Mouse (Mus musculus): ENCODE results near the gene Lgals3bp. TPM values are rescaled to one million over a fixed set of nuclear protein-coding genes. Genes with fewer than 3 reads are reported as not detected.
"Not testable (repeated sequence)": the region's sequence is repeated elsewhere in the genome, so short reads cannot be mapped to it uniquely, and the experiment has no call there.

Gene Lgals3bp
- polyA plus RNA-seq, 1 experiment from 2014 or later = 4.4 TPM

DNA sequence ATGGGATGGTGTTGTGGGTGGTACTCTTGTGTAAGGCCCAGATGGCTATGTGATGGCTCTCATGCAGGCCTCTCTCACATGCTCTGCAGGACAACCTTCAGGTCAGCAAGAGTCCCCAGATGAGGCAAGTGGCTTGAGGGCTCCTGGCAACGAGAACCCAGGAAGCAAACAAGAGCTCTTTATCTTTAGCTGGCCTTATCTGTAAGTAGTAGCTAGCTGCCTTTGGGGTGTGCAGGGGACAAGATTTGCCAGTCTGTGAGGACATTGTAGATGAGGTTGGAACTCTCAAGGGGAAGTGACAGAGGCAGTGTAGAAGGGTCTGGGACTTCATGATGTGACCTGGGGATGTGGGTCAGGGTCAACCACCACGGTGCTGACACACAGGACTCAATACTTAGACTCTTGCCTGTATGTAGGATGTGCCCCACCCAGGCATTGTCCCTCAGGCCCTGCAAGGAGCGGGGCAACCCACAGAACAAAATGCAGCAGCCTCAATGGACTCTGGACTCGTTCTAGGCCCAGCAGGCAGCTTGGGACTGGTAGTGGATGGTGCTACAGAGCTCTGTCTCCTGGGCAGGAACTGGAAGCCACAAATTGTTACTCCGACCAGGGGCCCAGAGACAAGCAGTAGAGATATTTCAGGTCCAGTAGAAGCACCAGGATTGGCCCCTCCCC, 1.9 kb downstream of the Lgals3bp start:
- 0 out of 2 replicates have a peak, but pooled peaks cover 2% of the 10 kb centered on the region for H3K4me1 ChIP-seq (ENCODE audit: control insufficient read depth, insufficient read depth, low read length)
- ATAC-seq = no peak
- no peak overlapping the region for H3K4me2 ChIP-seq (ENCODE audit: low read length)
- no peaks in the 10 kb centered on the region for H3K36me3 ChIP-seq (ENCODE audit: control insufficient read depth, insufficient read depth, low read length)
- no peak overlapping the region for H3K9ac ChIP-seq (ENCODE audit: low read depth, low read length)
- whole genome bisulfite sequencing = 80% methylated on average over 5 of the region's 5 CpGs
- H3K27ac ChIP-seq (ENCODE audit: low read length) = no peak overlapping the region
- no peaks in the 10 kb centered on the region for H3K27me3 ChIP-seq (ENCODE audit: control insufficient read depth, insufficient read depth, low read depth, low read length)
- no peak overlapping the region for H3K4me3 ChIP-seq (ENCODE audit: low read depth, low read length)
- no peaks in the 10 kb centered on the region for H3K9me3 ChIP-seq (replicated peaks; ENCODE audit: control insufficient read depth, low read length, poor library complexity, severe bottlenecking)

DNA sequence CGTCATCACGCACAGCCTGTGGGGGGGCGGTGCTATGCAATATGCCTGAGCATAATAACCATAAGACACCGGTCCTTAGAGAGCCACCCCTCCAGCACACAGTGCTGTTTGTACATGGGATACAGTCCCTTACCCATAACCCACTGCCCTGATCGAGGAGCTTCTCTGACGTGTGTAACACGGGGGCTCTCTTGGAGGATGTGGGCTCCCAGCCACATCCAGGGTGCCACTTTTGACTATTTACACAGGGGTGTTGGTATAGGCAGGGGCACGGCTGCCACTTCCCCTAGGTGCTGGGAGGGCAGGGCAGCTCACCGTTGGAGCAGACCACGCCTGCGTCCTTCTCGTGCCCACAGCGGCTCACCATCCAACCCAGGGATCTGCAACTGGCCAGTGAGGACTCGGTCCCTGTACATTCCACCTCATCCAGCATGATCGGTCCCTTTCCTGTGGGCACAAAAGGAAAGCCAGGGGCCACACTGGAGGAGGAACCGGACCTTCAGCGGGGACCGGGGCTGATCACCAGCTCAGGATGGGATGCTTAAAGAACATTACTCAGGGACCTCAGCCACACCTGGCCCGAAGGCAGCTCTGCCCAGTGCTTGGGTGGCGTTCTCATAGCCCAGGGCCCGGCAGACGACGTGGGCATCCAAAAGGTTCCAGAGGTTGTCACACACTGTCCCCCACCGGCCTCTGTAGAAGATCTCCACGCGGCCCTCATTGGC, 3.9 kb downstream of the Lgals3bp start:
- Histone ChIP-seq H3K4me3 (ENCODE audit: low read depth, low read length) (no peak overlapping the region), H3K27me3 (ENCODE audit: control insufficient read depth, insufficient read depth, low read depth, low read length) (no peaks in the 10 kb centered on the region), H3K36me3 (ENCODE audit: control insufficient read depth, insufficient read depth, low read length) (no peaks in the 10 kb centered on the region), H3K4me1 (ENCODE audit: control insufficient read depth, insufficient read depth, low read length) (0 out of 2 replicates have a peak, but pooled peaks cover 2% of the 10 kb centered on the region), H3K9me3 (replicated peaks; ENCODE audit: control insufficient read depth, low read length, poor library complexity, severe bottlenecking) (no peaks in the 10 kb centered on the region), H3K27ac (ENCODE audit: low read length) (no peak overlapping the region), H3K9ac (ENCODE audit: low read depth, low read length) (no peak overlapping the region), H3K4me2 (ENCODE audit: low read length) (no peak overlapping the region)
- ATAC-seq = no peak
- WGBS = 92% methylated on average over 26 of the region's 26 CpGs

DNA sequence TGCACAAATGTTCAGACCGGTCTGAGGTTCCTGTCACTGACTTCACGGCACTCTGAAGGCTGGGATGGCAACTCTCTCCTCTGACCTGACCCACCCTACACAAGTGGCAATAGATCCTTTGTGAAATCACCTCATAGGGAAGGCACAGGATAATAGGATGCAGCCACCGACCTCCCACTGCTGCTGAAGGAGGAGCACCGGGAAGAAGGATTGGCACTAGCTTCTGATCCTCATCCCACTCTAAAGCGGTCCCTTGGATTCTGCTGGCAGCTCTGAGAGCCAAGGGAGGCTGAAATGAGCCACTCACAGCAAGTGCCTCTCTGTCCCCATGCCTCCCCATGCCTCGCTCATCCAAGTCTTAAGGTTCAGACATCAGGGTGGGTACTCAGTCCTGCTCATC, 7.4 kb downstream of the Lgals3bp start:
- Histone ChIP-seq H3K4me3 (ENCODE audit: low read depth, low read length) (no peak overlapping the region), H3K27ac (ENCODE audit: low read length) (no peak overlapping the region), H3K4me2 (ENCODE audit: low read length) (no peak overlapping the region), H3K9ac (ENCODE audit: low read depth, low read length) (no peak overlapping the region), H3K27me3 (ENCODE audit: control insufficient read depth, insufficient read depth, low read depth, low read length) (no peaks in the 10 kb centered on the region), H3K9me3 (replicated peaks; ENCODE audit: control insufficient read depth, low read length, poor library complexity, severe bottlenecking) (no peaks in the 10 kb centered on the region), H3K36me3 (ENCODE audit: control insufficient read depth, insufficient read depth, low read length) (no peaks in the 10 kb centered on the region), H3K4me1 (ENCODE audit: control insufficient read depth, insufficient read depth, low read length) (no peaks in the 10 kb centered on the region)
- WGBS = 55% methylated on average over 6 of the region's 6 CpGs
- ATAC-seq = no peak

DNA sequence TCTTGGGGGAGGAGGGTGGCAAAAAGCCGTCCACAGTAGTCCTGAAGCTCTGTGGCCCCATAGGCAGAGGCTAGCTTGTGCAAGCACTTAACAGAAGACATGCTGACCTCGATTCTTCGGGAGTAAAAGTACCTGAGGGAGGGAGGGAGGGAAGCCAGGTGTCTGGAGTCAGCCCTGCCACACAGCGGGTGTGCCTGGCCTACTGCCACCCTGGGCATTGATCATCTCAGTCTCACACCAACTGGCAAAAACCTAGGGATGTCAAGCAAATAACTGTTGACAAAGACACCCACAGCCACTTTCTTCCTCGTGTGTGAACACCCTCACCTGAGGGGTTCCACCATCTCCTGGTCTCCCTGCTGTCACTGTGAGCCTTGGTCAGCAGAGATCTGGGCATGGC, 7.9 kb downstream of the Lgals3bp start:
- H3K27me3 ChIP-seq (ENCODE audit: control insufficient read depth, insufficient read depth, low read depth, low read length) = no peaks in the 10 kb centered on the region
- H3K36me3 ChIP-seq (ENCODE audit: control insufficient read depth, insufficient read depth, low read length) = no peaks in the 10 kb centered on the region
- no peak overlapping the region for H3K27ac ChIP-seq (ENCODE audit: low read length)
- ATAC-seq = no peak
- 80% methylated on average over 5 of the region's 5 CpGs for WGBS
- no peaks in the 10 kb centered on the region for H3K9me3 ChIP-seq (replicated peaks; ENCODE audit: control insufficient read depth, low read length, poor library complexity, severe bottlenecking)
- H3K4me1 ChIP-seq (ENCODE audit: control insufficient read depth, insufficient read depth, low read length) = no peaks in the 10 kb centered on the region
- no peak overlapping the region for H3K4me2 ChIP-seq (ENCODE audit: low read length)
- H3K9ac ChIP-seq (ENCODE audit: low read depth, low read length) = no peak overlapping the region
- H3K4me3 ChIP-seq (ENCODE audit: low read depth, low read length) = no peak overlapping the region

DNA sequence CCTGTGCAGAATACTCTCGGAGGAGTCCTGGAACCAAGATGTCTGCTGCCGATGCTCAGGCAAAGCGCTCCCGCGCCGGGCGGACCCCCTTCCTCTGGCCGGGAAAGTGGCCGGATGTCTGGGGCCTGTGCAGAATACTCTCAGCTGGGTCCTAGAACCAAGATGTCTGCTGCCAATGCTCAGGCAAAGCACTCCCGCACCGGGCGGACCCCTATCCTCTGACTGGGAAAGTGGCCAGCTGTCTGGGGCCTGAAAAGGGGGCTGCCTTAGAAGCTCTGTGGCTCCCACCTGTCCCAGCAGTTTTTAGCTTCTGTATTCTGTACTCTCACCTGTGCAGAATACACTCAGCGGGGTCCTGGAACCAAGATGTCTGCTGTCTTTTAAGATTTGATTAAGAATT, 14.1 kb downstream of the Lgals3bp start:
- ATAC-seq; H3K4me2 ChIP-seq (ENCODE audit: low read length); H3K27me3 ChIP-seq (ENCODE audit: control insufficient read depth, insufficient read depth, low read depth, low read length); H3K9ac ChIP-seq (ENCODE audit: low read depth, low read length); H3K4me1 ChIP-seq (ENCODE audit: control insufficient read depth, insufficient read depth, low read length); H3K27ac ChIP-seq (ENCODE audit: low read length); H3K4me3 ChIP-seq (ENCODE audit: low read depth, low read length); H3K36me3 ChIP-seq (ENCODE audit: control insufficient read depth, insufficient read depth, low read length); H3K9me3 ChIP-seq (replicated peaks; ENCODE audit: control insufficient read depth, low read length, poor library complexity, severe bottlenecking): not testable (repeated sequence)
- 92% methylated on average over 13 of the region's 13 CpGs for WGBS

DNA sequence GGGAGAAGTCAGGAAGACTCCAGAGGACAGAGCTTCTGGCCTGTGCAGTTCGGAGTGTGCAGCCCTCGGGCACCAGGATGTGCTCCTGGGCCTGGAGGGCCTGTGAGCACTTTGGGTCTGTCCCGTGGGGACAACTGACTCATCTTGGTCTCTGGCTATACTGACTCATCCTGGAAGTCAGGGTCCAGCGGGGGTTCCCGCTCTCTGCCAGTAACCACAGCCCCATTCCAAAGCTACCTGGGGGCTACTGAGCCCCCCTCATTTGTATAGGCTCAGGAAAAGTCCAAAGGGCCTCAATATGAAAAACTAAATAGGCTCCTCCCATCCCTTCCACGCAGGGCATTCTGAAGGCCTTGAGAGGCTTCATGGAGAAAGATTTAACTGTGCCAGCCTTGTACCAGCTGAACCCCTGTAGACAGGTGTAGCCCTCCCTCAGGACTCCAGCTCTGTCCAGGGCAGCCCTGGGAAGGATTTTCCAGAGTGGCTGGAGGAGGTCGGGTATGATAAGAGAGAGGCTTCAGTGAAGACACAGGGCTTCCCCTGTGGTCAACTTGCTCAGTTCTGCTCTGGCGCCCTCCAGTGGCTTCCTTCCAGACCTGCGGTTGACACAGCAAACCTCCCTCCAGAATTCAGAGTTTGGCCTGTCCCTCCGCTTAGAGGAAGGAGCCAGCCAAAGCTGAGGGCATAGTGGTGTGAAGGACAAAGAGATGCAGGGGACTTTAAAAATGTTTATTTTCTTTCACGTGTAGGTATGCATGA, 22.5 kb downstream of the Lgals3bp start:
- Histone ChIP-seq H3K4me1 (ENCODE audit: control insufficient read depth, insufficient read depth, low read length) (peaks cover 3% of the 10 kb centered on the region; the same call in 1 of the 2 replicates), H3K4me2 (ENCODE audit: low read length) (no peak overlapping the region), H3K4me3 (ENCODE audit: low read depth, low read length) (no peak overlapping the region), H3K27me3 (ENCODE audit: control insufficient read depth, insufficient read depth, low read depth, low read length) (no peaks in the 10 kb centered on the region), H3K36me3 (ENCODE audit: control insufficient read depth, insufficient read depth, low read length) (no peaks in the 10 kb centered on the region), H3K9ac (ENCODE audit: low read depth, low read length) (no peak overlapping the region; the same call in 1 of the 2 replicates), H3K27ac (ENCODE audit: low read length) (no peak overlapping the region), H3K9me3 (replicated peaks; ENCODE audit: control insufficient read depth, low read length, poor library complexity, severe bottlenecking) (no peaks in the 10 kb centered on the region)
- ATAC-seq = 0 out of 2 replicates have a peak, but pooled peaks have one; percentile 58
- WGBS = 46% methylated on average over 11 of the region's 11 CpGs

DNA sequence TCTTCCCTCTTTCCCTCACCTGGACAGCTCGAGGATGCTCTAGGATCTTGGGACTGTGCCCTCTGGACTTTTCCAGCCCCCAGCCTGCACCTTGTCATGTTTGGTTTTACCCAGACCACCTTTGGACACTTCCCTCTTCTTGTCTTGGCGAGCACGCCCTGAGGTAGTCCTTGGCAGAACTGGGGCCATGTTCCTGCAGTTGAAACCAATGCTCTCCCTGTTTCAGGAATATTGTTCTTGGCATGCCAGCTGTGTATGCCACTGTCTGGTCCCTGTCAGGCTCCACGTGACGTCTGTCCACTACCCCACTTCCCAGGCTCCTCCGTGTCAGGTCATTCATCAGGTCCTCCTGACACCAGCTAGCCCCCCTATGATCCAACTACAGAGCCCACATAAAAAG, 23.2 kb downstream of the Lgals3bp start:
- H3K9ac ChIP-seq (ENCODE audit: low read depth, low read length) = no peak overlapping the region
- H3K4me1 ChIP-seq (ENCODE audit: control insufficient read depth, insufficient read depth, low read length) = peaks cover 3% of the 10 kb centered on the region; the same call in 1 of the 2 replicates
- H3K4me2 ChIP-seq (ENCODE audit: low read length) = no peak overlapping the region
- WGBS = 91% methylated on average over 6 of the region's 6 CpGs
- H3K4me3 ChIP-seq (ENCODE audit: low read depth, low read length) = no peak overlapping the region
- no peaks in the 10 kb centered on the region for H3K36me3 ChIP-seq (ENCODE audit: control insufficient read depth, insufficient read depth, low read length)
- no peak overlapping the region for H3K27ac ChIP-seq (ENCODE audit: low read length)
- H3K9me3 ChIP-seq (replicated peaks; ENCODE audit: control insufficient read depth, low read length, poor library complexity, severe bottlenecking) = no peaks in the 10 kb centered on the region
- no peaks in the 10 kb centered on the region for H3K27me3 ChIP-seq (ENCODE audit: control insufficient read depth, insufficient read depth, low read depth, low read length)
- no peak for ATAC-seq

DNA sequence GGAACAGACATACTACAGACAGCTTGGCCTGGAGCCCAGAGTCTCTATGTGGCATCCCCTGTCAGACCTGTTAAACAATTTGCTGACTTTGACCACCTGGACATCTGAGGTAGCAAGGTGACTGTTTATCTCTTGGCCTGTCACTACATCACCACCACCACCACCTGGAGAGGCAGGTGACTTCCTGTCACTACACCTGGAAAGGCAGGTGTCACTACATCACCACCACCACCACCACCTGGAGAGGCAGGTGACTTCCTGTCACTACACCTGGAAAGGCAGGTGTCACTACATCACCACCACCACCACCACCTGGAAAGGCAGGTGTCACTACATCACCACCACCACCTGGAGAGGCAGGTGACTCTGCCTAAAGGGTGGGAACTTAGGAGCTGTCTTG, 25.6 kb downstream of the Lgals3bp start:
- H3K4me1 ChIP-seq (ENCODE audit: control insufficient read depth, insufficient read depth, low read length) = not testable (repeated sequence)

DNA sequence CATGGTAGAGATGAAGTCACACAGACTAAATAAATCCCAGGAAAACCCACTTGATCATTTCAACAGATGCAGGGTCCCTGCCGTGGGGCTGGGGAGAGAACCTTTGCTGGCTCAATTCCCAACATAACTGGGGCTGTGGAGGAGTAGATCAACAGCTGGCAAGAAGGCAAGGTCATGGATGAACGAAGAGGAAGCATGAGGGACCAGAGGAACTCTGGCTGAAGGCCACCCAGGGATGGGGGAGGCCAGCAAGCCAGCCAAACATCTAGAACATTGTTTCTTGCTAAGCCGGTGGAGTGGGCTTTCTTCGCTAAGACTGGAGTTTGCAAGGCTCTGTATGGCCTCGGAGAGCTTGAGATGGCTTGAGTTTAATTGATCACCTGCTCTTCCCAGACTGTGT, 26.0 kb downstream of the Lgals3bp start:
- Histone ChIP-seq H3K27me3 (ENCODE audit: control insufficient read depth, insufficient read depth, low read depth, low read length) (no peaks in the 10 kb centered on the region), H3K4me1 (ENCODE audit: control insufficient read depth, insufficient read depth, low read length) (peaks cover 3% of the 10 kb centered on the region; the same call in 1 of the 2 replicates), H3K36me3 (ENCODE audit: control insufficient read depth, insufficient read depth, low read length) (no peaks in the 10 kb centered on the region), H3K4me3 (ENCODE audit: low read depth, low read length) (no peak overlapping the region), H3K9ac (ENCODE audit: low read depth, low read length) (no peak overlapping the region), H3K9me3 (replicated peaks; ENCODE audit: control insufficient read depth, low read length, poor library complexity, severe bottlenecking) (no peaks in the 10 kb centered on the region), H3K4me2 (ENCODE audit: low read length) (no peak overlapping the region), H3K27ac (ENCODE audit: low read length) (no peak overlapping the region)
- WGBS = 82% methylated on average over 5 of the region's 5 CpGs
- no peak for ATAC-seq

More for the DNA sequence above, 25.6 kb downstream of the Lgals3bp start:
- not testable (repeated sequence) for H3K36me3 ChIP-seq (ENCODE audit: control insufficient read depth, insufficient read depth, low read length); H3K4me2 ChIP-seq (ENCODE audit: low read length); H3K27me3 ChIP-seq (ENCODE audit: control insufficient read depth, insufficient read depth, low read depth, low read length); H3K9ac ChIP-seq (ENCODE audit: low read depth, low read length); H3K27ac ChIP-seq (ENCODE audit: low read length); H3K4me3 ChIP-seq (ENCODE audit: low read depth, low read length); H3K9me3 ChIP-seq (replicated peaks; ENCODE audit: control insufficient read depth, low read length, poor library complexity, severe bottlenecking); ATAC-seq
